21 mouse cellular contexts compared by ENCODE assay signal in genomic region chr9:118070442-118070841, GRCm38 (mm10). TPM values are rescaled to one million over a fixed set of nuclear protein-coding genes. Genes with fewer than 3 reads are reported as not detected.
DNase-seq lines count a peak whose midpoint lies in the region; ATAC-seq and TF ChIP-seq lines count a peak whose summit lies in the region.
"Had no signal": no experiment of that assay in that cellular context is flagged by ENCODE, and none has a peak within 500 bp of the region (broad histone marks: within the 10 kb centered on the region; RNA-seq: fewer than 3 reads in every experiment).

No protein-coding gene starts in this region.

- WGBS in forebrain, embryonic 14.5 days, result 95% methylated on average over 6 of the region's 6 CpGs
- 96% methylated on average over 6 of the region's 6 CpGs for WGBS in forebrain, embryonic 12.5 days
- WGBS in midbrain, embryonic 14.5 days, result 96% methylated on average over 6 of the region's 6 CpGs

- H3K4me1 ChIP-seq in forebrain, embryonic 14.5 days (ENCODE audit: control insufficient read depth, insufficient read depth, low read length), result no peaks in the 10 kb centered on the region
- no peaks in the 10 kb centered on the region for H3K4me1 ChIP-seq in forebrain, embryonic 12.5 days
- no peaks in the 10 kb centered on the region for H3K4me1 ChIP-seq in midbrain, embryonic 14.5 days (ENCODE audit: control insufficient read depth, insufficient read depth, low read length)
- H3K4me1 ChIP-seq: embryonic facial prominence, embryonic 12.5 days; hindbrain, embryonic 13.5 days; limb, embryonic 12.5 days had no signal

- H3K9me3 ChIP-seq in forebrain, embryonic 14.5 days (replicated peaks; ENCODE audit: control insufficient read depth, low read length), result no peaks in the 10 kb centered on the region
- H3K9me3 ChIP-seq in forebrain, embryonic 12.5 days, result no peaks in the 10 kb centered on the region
- H3K9me3 ChIP-seq in midbrain, embryonic 14.5 days (ENCODE audit: control insufficient read depth, low read length), result no peaks in the 10 kb centered on the region
- H3K9me3 ChIP-seq: embryonic facial prominence, embryonic 12.5 days; hindbrain, embryonic 13.5 days; limb, embryonic 12.5 days; liver, embryonic 12.5 days had no signal

- TF ChIP-seq CTCF in gastrocnemius, adult 2 months (IDR thresholded peaks at IDR 0.05), result no peak

- H3K27ac ChIP-seq in forebrain, embryonic 14.5 days (ENCODE audit: low read depth, low read length), result no peak overlapping the region
- no peak overlapping the region for H3K27ac ChIP-seq in forebrain, embryonic 12.5 days
- H3K27ac ChIP-seq in gastrocnemius, adult 2 months, result no peak overlapping the region
- no peak overlapping the region for H3K27ac ChIP-seq in midbrain, embryonic 14.5 days (replicated peaks; ENCODE audit: low read depth, low read length)
- H3K27ac ChIP-seq: embryonic facial prominence, embryonic 12.5 days; hindbrain, embryonic 13.5 days; kidney, postnatal 0 days; limb, embryonic 12.5 days; liver, embryonic 12.5 days had no signal

- no peak overlapping the region for H3K4me2 ChIP-seq in forebrain, embryonic 14.5 days (ENCODE audit: low read length)
- H3K4me2 ChIP-seq in forebrain, embryonic 12.5 days, result no peak overlapping the region
- H3K4me2 ChIP-seq in midbrain, embryonic 14.5 days (ENCODE audit: low read length), result no peak overlapping the region
- H3K4me2 ChIP-seq: embryonic facial prominence, embryonic 12.5 days; heart, embryonic 11.5 days; hindbrain, embryonic 13.5 days; limb, embryonic 12.5 days; liver, embryonic 12.5 days had no signal

- DNase-seq in forebrain, embryonic 14.5 days (ENCODE audit: low spot score), result peak; percentile 23
- DNase-seq in brain, adult 2 months (ENCODE audit: low read depth, low spot score), result peak; percentile 97
- peak; percentile 83 for DNase-seq in cerebellum, adult 8-10 months
- peak; percentile 70 for DNase-seq in gastrocnemius, adult 2 months
- no peak for DNase-seq in midbrain, embryonic 14.5 days
- DNase-seq in right cerebral cortex, postnatal 4 days, result no peak
- DNase-seq in heart, adult 18-20 months, result no peak
- DNase-seq: adrenal gland, adult 8-10 months; lung, adult 2 months had no signal

- no peaks in the 10 kb centered on the region for H3K27me3 ChIP-seq in forebrain, embryonic 14.5 days (replicated peaks; ENCODE audit: control insufficient read depth, insufficient read depth, low read length)
- H3K27me3 ChIP-seq in forebrain, embryonic 12.5 days, result no peaks in the 10 kb centered on the region
- H3K27me3 ChIP-seq in midbrain, embryonic 14.5 days (ENCODE audit: control insufficient read depth, insufficient read depth, low read length), result no peaks in the 10 kb centered on the region
- H3K27me3 ChIP-seq: embryonic facial prominence, embryonic 12.5 days; hindbrain, embryonic 13.5 days; limb, embryonic 12.5 days; liver, embryonic 12.5 days; Patski had no signal

- no peak overlapping the region for H3K9ac ChIP-seq in forebrain, embryonic 14.5 days (ENCODE audit: low read length)
- no peak overlapping the region for H3K9ac ChIP-seq in forebrain, embryonic 12.5 days
- no peak overlapping the region for H3K9ac ChIP-seq in midbrain, embryonic 14.5 days (replicated peaks; ENCODE audit: low read length)
- H3K9ac ChIP-seq: embryonic facial prominence, embryonic 12.5 days; hindbrain, embryonic 13.5 days; limb, embryonic 12.5 days; liver, embryonic 12.5 days had no signal

- no peak overlapping the region for H3K4me3 ChIP-seq in forebrain, embryonic 14.5 days (ENCODE audit: low read depth, low read length)
- H3K4me3 ChIP-seq in forebrain, embryonic 12.5 days (replicated peaks), result no peak overlapping the region
- no peak overlapping the region for H3K4me3 ChIP-seq in gastrocnemius, adult 2 months
- no peak overlapping the region for H3K4me3 ChIP-seq in midbrain, embryonic 14.5 days (replicated peaks; ENCODE audit: low read depth, low read length)
- H3K4me3 ChIP-seq: embryonic facial prominence, embryonic 12.5 days; erythroblast, embryonic 14.5 days; hindbrain, embryonic 13.5 days; limb, embryonic 12.5 days; liver, embryonic 12.5 days had no signal

- no peak for ATAC-seq in forebrain, embryonic 14.5 days
- no peak for ATAC-seq in forebrain, embryonic 12.5 days (ENCODE audit: low FRiP score)
- no peak for ATAC-seq in midbrain, embryonic 14.5 days (ENCODE audit: low FRiP score, low TSS enrichment)
- ATAC-seq: CD4-positive, CD25-positive, alpha-beta regulatory T cell, adult 4 months; forebrain, embryonic 16.5 days; intestine, embryonic 16.5 days; liver, embryonic 12.5 days; Patski had no signal

- intact Hi-C loops in gastrocnemius, adult 2 months (cut with DNase I), result no loop called here

- peaks cover 23% of the 10 kb centered on the region; the same call in 1 of the 2 replicates for H3K36me3 ChIP-seq in forebrain, embryonic 14.5 days (ENCODE audit: control insufficient read depth, insufficient read depth, low read length)
- H3K36me3 ChIP-seq in forebrain, embryonic 12.5 days (replicated peaks), result peaks cover 34% of the 10 kb centered on the region
- peaks cover 32% of the 10 kb centered on the region for H3K36me3 ChIP-seq in midbrain, embryonic 14.5 days (ENCODE audit: control insufficient read depth, insufficient read depth, low read length)

RNA-seq across cellular contexts. Expression of gene Azi2, which starts 30.1 kb away (rescaled TPM):
- polyA plus RNA-seq in forebrain, embryonic 14.5 days (2014; fragmentation: Nextera tagmentation; extraction: Ambion mirVana), result 76.7 and 88.1 TPM in 2 replicates
- 81.6 and 81.7 TPM in 2 replicates for polyA plus RNA-seq in forebrain, embryonic 12.5 days (2016; fragmentation: Nextera tagmentation; extraction: Ambion mirVana)
- total RNA-seq in gastrocnemius, adult 2 months (2021), result 10 to 100 TPM; 30.9 to 41.3 TPM
- polyA plus RNA-seq in midbrain, embryonic 14.5 days (2014; fragmentation: Nextera tagmentation; extraction: Ambion mirVana), result 80.3 and 89.7 TPM in 2 replicates
- 10 to 100 TPM; 62.0 to 68.1 TPM for total RNA-seq in heart, adult 18-20 months (2021)

Comparison
In these comparisons a context has a peak if more than half of its experiments do, and no peak if none do; other contexts are left out.
1. DNase-seq: peak in forebrain, embryonic 14.5 days (single experiment), brain, adult 2 months (single experiment), cerebellum, adult 8-10 months (single experiment) and gastrocnemius, adult 2 months (single experiment); none in midbrain, embryonic 14.5 days (single experiment), right cerebral cortex, postnatal 4 days (single experiment) and heart, adult 18-20 months (0 of 2).